Mouse (Mus musculus): ENCODE measurements at regions not wholly inside any gene's neighbourhood (a gene's known extent, or its start where the extent isn't known, plus 50 kb on each side); places are given as distances from the start of the nearest gene placed in this dataset.

GRCm38 (mm10) chr4:127855836-127856235 is 114.9 kb downstream of the CK137956 start:
- Histone ChIP-seq H3K36me3 (ENCODE audit: control insufficient read depth, insufficient read depth) (no peaks in the 10 kb centered on the region), H3K4me2 (ENCODE audit: low read depth) (no peak overlapping the region), H3ac (ENCODE audit: control insufficient read depth, insufficient read length) (no peak overlapping the region), H3K27me3 (ENCODE audit: control insufficient read depth, insufficient read depth, insufficient read length) (no peaks in the 10 kb centered on the region), H3K4me3 (no peak overlapping the region), H3K79me2 (ENCODE audit: control insufficient read depth, insufficient read depth) (no peaks in the 10 kb centered on the region)
- no peak for TF ChIP-seq E2F4 (IDR thresholded peaks at IDR 0.05; ENCODE audit: insufficient read depth)
- no peak for TF ChIP-seq REST (IDR thresholded peaks at IDR 0.05; ENCODE audit: insufficient read depth, insufficient read length)
- TF ChIP-seq MAX (IDR thresholded peaks at IDR 0.05; ENCODE audit: low read depth) = no peak
- TF ChIP-seq TCF3 (IDR thresholded peaks at IDR 0.05; ENCODE audit: insufficient read length, low read depth) = no peak
- no peak for TF ChIP-seq TCF12 (IDR thresholded peaks at IDR 0.05; ENCODE audit: insufficient read depth, poor library complexity, severe bottlenecking)
- TF ChIP-seq USF1 (IDR thresholded peaks at IDR 0.05; ENCODE audit: low read depth) = no peak
- TF ChIP-seq MYOG (IDR thresholded peaks at IDR 0.05; ENCODE audit: control insufficient read depth in 1 of 3, insufficient read depth in 1 of 3, insufficient read length in 2 of 3, low read depth in 2 of 3) = no peak
- no peak for TF ChIP-seq SRF (IDR thresholded peaks at IDR 0.05; ENCODE audit: control insufficient read depth, insufficient read length, low read depth)
- TF ChIP-seq POLR2AphosphoS2 (IDR thresholded peaks at IDR 0.05; ENCODE audit: insufficient read length, low read depth) = no peak
- TF ChIP-seq MYOD1 (IDR thresholded peaks at IDR 0.05; ENCODE audit: control insufficient read depth in 1 of 3, insufficient read length in 2 of 3, low read depth in 2 of 3) = no peak
- no peak for TF ChIP-seq CEBPB (IDR thresholded peaks at IDR 0.05; ENCODE audit: insufficient read depth, poor library complexity, severe bottlenecking)

- Histone ChIP-seq H3K36me3 (ENCODE audit: control insufficient read depth, insufficient read depth) (no peaks in the 10 kb centered on the region), H3ac (ENCODE audit: control insufficient read depth, insufficient read length) (no peak overlapping the region), H3K27me3 (ENCODE audit: control insufficient read depth, insufficient read depth, insufficient read length) (no peaks in the 10 kb centered on the region), H3K4me3 (no peak overlapping the region), H3K79me2 (ENCODE audit: control insufficient read depth, insufficient read depth) (no peaks in the 10 kb centered on the region), H3K4me2 (ENCODE audit: low read depth) (no peak overlapping the region)
- TF ChIP-seq MAX (IDR thresholded peaks at IDR 0.05; ENCODE audit: low read depth) = no peak
- no peak for TF ChIP-seq USF1 (IDR thresholded peaks at IDR 0.05; ENCODE audit: low read depth)
- TF ChIP-seq SRF (IDR thresholded peaks at IDR 0.05; ENCODE audit: control insufficient read depth, insufficient read length, low read depth) = no peak
- TF ChIP-seq MYOD1 (IDR thresholded peaks at IDR 0.05; ENCODE audit: control insufficient read depth in 1 of 3, insufficient read length in 2 of 3, low read depth in 2 of 3) = no peak
- no peak for TF ChIP-seq POLR2AphosphoS2 (IDR thresholded peaks at IDR 0.05; ENCODE audit: insufficient read length, low read depth)
Observed at GRCm38 (mm10) chr4:127854776-127855409, 115.9 kb downstream of the CK137956 start.

- Histone ChIP-seq H3K36me3 (ENCODE audit: control insufficient read depth, insufficient read depth) (no peaks in the 10 kb centered on the region), H3ac (ENCODE audit: control insufficient read depth, insufficient read length) (no peak overlapping the region), H3K4me3 (no peak overlapping the region), H3K4me2 (ENCODE audit: low read depth) (no peak overlapping the region), H3K27me3 (ENCODE audit: control insufficient read depth, insufficient read depth, insufficient read length) (no peaks in the 10 kb centered on the region), H3K79me2 (ENCODE audit: control insufficient read depth, insufficient read depth) (no peaks in the 10 kb centered on the region)
- TF ChIP-seq CEBPB (IDR thresholded peaks at IDR 0.05; ENCODE audit: insufficient read depth, poor library complexity, severe bottlenecking) (no peak), E2F4 (IDR thresholded peaks at IDR 0.05; ENCODE audit: insufficient read depth) (no peak), REST (IDR thresholded peaks at IDR 0.05; ENCODE audit: insufficient read depth, insufficient read length) (no peak), MAX (IDR thresholded peaks at IDR 0.05; ENCODE audit: low read depth) (no peak), SRF (IDR thresholded peaks at IDR 0.05; ENCODE audit: control insufficient read depth, insufficient read length, low read depth) (no peak), USF1 (IDR thresholded peaks at IDR 0.05; ENCODE audit: low read depth) (no peak), TCF3 (IDR thresholded peaks at IDR 0.05; ENCODE audit: insufficient read length, low read depth) (no peak), MYOG (IDR thresholded peaks at IDR 0.05; ENCODE audit: control insufficient read depth in 1 of 3, insufficient read depth in 1 of 3, insufficient read length in 2 of 3, low read depth in 2 of 3) (no peak), POLR2AphosphoS2 (IDR thresholded peaks at IDR 0.05; ENCODE audit: insufficient read length, low read depth) (no peak), TCF12 (IDR thresholded peaks at IDR 0.05; ENCODE audit: insufficient read depth, poor library complexity, severe bottlenecking) (no peak), POLR2A (IDR thresholded peaks at IDR 0.05; ENCODE audit: insufficient read length, low read depth) (no peak), MYOD1 (IDR thresholded peaks at IDR 0.05; ENCODE audit: control insufficient read depth in 1 of 3, insufficient read length in 2 of 3, low read depth in 2 of 3) (no peak)
Observed at GRCm38 (mm10) chr4:127849306-127849705, 121.4 kb downstream of the CK137956 start.

- H3K4me2 ChIP-seq (ENCODE audit: low read depth) = no peak overlapping the region
- H3K27me3 ChIP-seq (ENCODE audit: control insufficient read depth, insufficient read depth, insufficient read length) = no peaks in the 10 kb centered on the region
- no peak for TF ChIP-seq POLR2AphosphoS2 (IDR thresholded peaks at IDR 0.05; ENCODE audit: insufficient read length, low read depth)
- no peak for TF ChIP-seq TCF3 (IDR thresholded peaks at IDR 0.05; ENCODE audit: insufficient read length, low read depth)
- no peak overlapping the region for H3ac ChIP-seq (ENCODE audit: control insufficient read depth, insufficient read length)
- no peak overlapping the region for H3K4me3 ChIP-seq
- no peaks in the 10 kb centered on the region for H3K36me3 ChIP-seq (ENCODE audit: control insufficient read depth, insufficient read depth)
- no peaks in the 10 kb centered on the region for H3K79me2 ChIP-seq (ENCODE audit: control insufficient read depth, insufficient read depth)
Observed at GRCm38 (mm10) chr4:127846321-127846720, 124.4 kb downstream of the CK137956 start.

- no peaks in the 10 kb centered on the region for H3K27me3 ChIP-seq (ENCODE audit: control insufficient read depth, insufficient read depth, insufficient read length)
- no peaks in the 10 kb centered on the region for H3K79me2 ChIP-seq (ENCODE audit: control insufficient read depth, insufficient read depth)
- H3K36me3 ChIP-seq (ENCODE audit: control insufficient read depth, insufficient read depth) = no peaks in the 10 kb centered on the region
- H3K4me3 ChIP-seq = no peak overlapping the region
- no peak overlapping the region for H3ac ChIP-seq (ENCODE audit: control insufficient read depth, insufficient read length)
- H3K4me2 ChIP-seq (ENCODE audit: low read depth) = no peak overlapping the region
- TF ChIP-seq CEBPB (IDR thresholded peaks at IDR 0.05; ENCODE audit: insufficient read depth, poor library complexity, severe bottlenecking) = no peak
- TF ChIP-seq MAX (IDR thresholded peaks at IDR 0.05; ENCODE audit: low read depth) = no peak
Observed at GRCm38 (mm10) chr4:127843421-127843820, 127.3 kb downstream of the CK137956 start.

Measured in myocyte (in vitro differentiated cells).